Mouse (Mus musculus) heart, postnatal 0 days (tissue): ENCODE data around the gene Smg9. TPM values are rescaled to one million over a fixed set of nuclear protein-coding genes. Genes with fewer than 3 reads are reported as not detected.

Source experiments
- ATAC-seq: fragments of 200-750 bp; cut with Nextera tagmentation; 2 replicates; pipeline ENCODE4 v1.8.0; 2017; ENCODE audit warnings: low read depth, moderate number of reproducible peaks, moderate library complexity; ENCODE audit not compliant: insufficient read depth
- DNase-seq: peaks from one replicate; pipeline ENCODE4 v3.0.0-alpha.2; 2016; ENCODE audit warnings: low spot score
- H3K27ac ChIP-seq: fragments of 300-500 bp; sonication (generic); 2 replicates; pipeline ENCODE4 v1.5.1; 2014; ENCODE audit warnings: low read depth, mild to moderate bottlenecking
- H3K27me3 ChIP-seq: fragments of 300-500 bp; sonication (generic); 2 replicates; pipeline ENCODE4 v1.6.1; 2014; ENCODE audit warnings: low read length, mixed read lengths; ENCODE audit not compliant: control insufficient read depth, insufficient read depth
- H3K36me3 ChIP-seq: fragments of 300-500 bp; sonication (generic); replicated peaks from 2 replicates; pipeline ENCODE4 v1.6.1; 2014; ENCODE audit warnings: low read length, mixed read lengths; ENCODE audit not compliant: control insufficient read depth, insufficient read depth
- H3K4me1 ChIP-seq: fragments of 300-500 bp; sonication (generic); 2 replicates; pipeline ENCODE4 v1.6.1; 2014; ENCODE audit warnings: antibody characterized with exemption; ENCODE audit not compliant: control insufficient read depth, insufficient read depth
- H3K4me2 ChIP-seq: fragments of 300-500 bp; sonication (generic); 2 replicates; pipeline ENCODE4 v1.6.1; 2014; ENCODE audit warnings: low read depth, mild to moderate bottlenecking, low read length, moderate library complexity
- H3K4me3 ChIP-seq: fragments of 300-500 bp; sonication (generic); 2 replicates; pipeline ENCODE4 v1.5.1; 2014; ENCODE audit warnings: low read depth, low read length
- H3K9ac ChIP-seq: fragments of 300-500 bp; sonication (generic); replicated peaks from 2 replicates; pipeline ENCODE4 v1.6.1; 2014; ENCODE audit warnings: low read depth, low read length, mixed read lengths
- H3K9me3 ChIP-seq: fragments of 300-500 bp; sonication (generic); replicated peaks from 2 replicates; pipeline ENCODE4 v1.6.1; 2016; ENCODE audit warnings: low read length; ENCODE audit not compliant: control insufficient read depth
- CTCF ChIP-seq: IDR thresholded peaks from 2 replicates; pipeline ENCODE4 v1.5.1; 2016; ENCODE audit warnings: antibody characterized with exemption, control low read depth, low read depth
- EP300 ChIP-seq: IDR thresholded peaks from 2 replicates; pipeline ENCODE4 v1.6.1; 2016; ENCODE audit warnings: antibody characterized with exemption, low read depth
- WGBS: fragments of 180-500 bp; shearing (Covaris S2); extraction: QIAGEN DNeasy Blood & Tissue Kit; methylation state at CpG from one replicate; pipeline ENCODE4 v1.1.7; 2014; 5-methylcytosine and 5-hydroxymethylcytosine counted together
- polyA plus RNA-seq: library from polyadenylated mRNA; unstranded; fragments of >200 nt; fragmentation: Nextera tagmentation; extraction: Ambion mirVana; gene quantifications from 2 replicates; pipeline ENCODE4 v1.2.1, GENCODE M21; 2015
- total RNA-seq: library from RNA; depleted of rRNA; stranded (reverse); fragments of >200 nt; gene quantifications from 2 replicates; pipeline ENCODE4 v1.2.3, GENCODE M21; 2014; ENCODE audit warnings: low replicate concordance

Smg9 gene
- total and polyA plus RNA-seq, 2 experiments from 2014 or later, result 13.1 to 15.5 TPM

GRCm38 (mm10) chr7:24410831-24411230 is 11.4 kb downstream of the Smg9 start:
- Histone ChIP-seq H3K4me2 (no peak overlapping the region), H3K27me3 (no peaks in the 10 kb centered on the region), H3K27ac (no peak overlapping the region), H3K36me3 (peaks cover 6% of the 10 kb centered on the region), H3K4me3 (no peak overlapping the region), H3K9me3 (no peaks in the 10 kb centered on the region), H3K4me1 (peaks cover 7% of the 10 kb centered on the region), H3K9ac (no peak overlapping the region)
- no peak for TF ChIP-seq EP300
- no peak for TF ChIP-seq CTCF
- 72% methylated on average over 3 of the region's 3 CpGs for WGBS
- DNase-seq (no peak), ATAC-seq (no peak)

- no peak overlapping the region for H3K27ac ChIP-seq
- no peaks in the 10 kb centered on the region for H3K27me3 ChIP-seq
- ATAC-seq (no peak), DNase-seq (no peak)
- no peaks in the 10 kb centered on the region for H3K9me3 ChIP-seq
- 0 out of 2 replicates have a peak, but pooled peaks cover 7% of the 10 kb centered on the region for H3K36me3 ChIP-seq
- TF ChIP-seq EP300, result no peak
- TF ChIP-seq CTCF, result no peak
- WGBS, result 75% methylated on average over 3 of the region's 3 CpGs
- H3K9ac ChIP-seq, result no peak overlapping the region
- peaks cover 7% of the 10 kb centered on the region for H3K4me1 ChIP-seq
- no peak overlapping the region for H3K4me2 ChIP-seq
- H3K4me3 ChIP-seq, result no peak overlapping the region
These were observed 14.2 kb downstream of the Smg9 start for GRCm38 (mm10) chr7:24413630-24414029.

DNA sequence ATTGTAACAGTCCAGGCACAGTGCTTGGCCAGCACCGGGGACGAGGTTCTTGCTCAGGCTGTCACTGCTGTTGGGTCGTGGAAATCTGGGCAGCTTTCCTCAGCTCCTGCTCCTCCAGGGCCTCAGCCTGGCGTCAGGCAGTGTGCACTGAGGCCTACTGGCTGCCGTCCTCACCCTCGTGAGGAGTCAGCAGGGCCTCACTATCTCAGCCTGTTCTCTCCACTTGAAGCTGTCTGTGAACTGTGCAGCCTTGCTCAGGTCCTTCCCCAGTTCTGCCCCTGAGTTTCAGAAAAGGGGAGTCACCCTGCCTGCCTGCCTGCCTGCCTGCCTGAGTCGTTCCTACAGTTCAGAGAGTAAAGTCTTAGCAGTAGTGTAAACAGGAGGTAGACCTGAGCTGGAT is 15.8 kb downstream of the Smg9 start:
- H3K27ac ChIP-seq, result peak overlapping the region; percentile 79
- TF ChIP-seq CTCF (no peak), EP300 (peak; percentile 61; the same call in 1 of the 2 replicates)
- 0 out of 2 replicates have a peak, but pooled peaks cover 10% of the 10 kb centered on the region for H3K36me3 ChIP-seq
- no peak overlapping the region for H3K4me3 ChIP-seq
- WGBS, result 37% methylated on average over 7 of the region's 7 CpGs
- H3K4me1 ChIP-seq, result peaks cover 7% of the 10 kb centered on the region
- H3K4me2 ChIP-seq, result no peak overlapping the region
- no peaks in the 10 kb centered on the region for H3K27me3 ChIP-seq
- no peak for DNase-seq
- no peak overlapping the region for H3K9ac ChIP-seq
- H3K9me3 ChIP-seq, result no peaks in the 10 kb centered on the region
- peak; percentile 87 for ATAC-seq

DNA sequence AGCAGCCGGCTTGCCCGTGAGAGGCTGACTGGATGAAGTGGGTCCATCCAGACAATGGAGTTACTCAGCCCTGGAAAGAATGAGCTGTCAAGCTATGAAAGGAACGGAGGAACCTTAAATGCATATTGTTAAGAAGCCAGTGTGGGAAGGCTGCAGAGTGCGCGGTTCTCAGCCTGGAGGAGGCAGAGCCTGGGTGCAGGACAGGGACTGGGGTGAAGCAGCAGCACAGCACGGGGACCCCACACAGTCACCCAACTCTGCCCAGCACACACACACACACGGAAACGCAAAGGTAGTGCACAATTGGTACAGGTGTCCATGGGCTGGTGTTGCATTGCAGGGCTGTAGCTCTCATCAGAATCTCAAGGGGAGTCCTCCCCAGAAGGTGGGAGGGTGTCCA is 20.2 kb downstream of the Smg9 start:
- H3K27ac ChIP-seq, result no peak overlapping the region
- no peak overlapping the region for H3K9ac ChIP-seq

GRCm38 (mm10) chr7:24421648-24422047 is 22.2 kb downstream of the Smg9 start:
- no peak overlapping the region for H3K27ac ChIP-seq
- no peaks in the 10 kb centered on the region for H3K27me3 ChIP-seq
- peaks cover 9% of the 10 kb centered on the region for H3K4me1 ChIP-seq
- no peak overlapping the region for H3K4me2 ChIP-seq
- H3K36me3 ChIP-seq, result peaks cover 32% of the 10 kb centered on the region
- 51% methylated on average over 7 of the region's 7 CpGs for WGBS
- DNase-seq, result no peak
- H3K4me3 ChIP-seq, result no peak overlapping the region
- TF ChIP-seq EP300 (no peak), CTCF (peak; percentile 21)
- ATAC-seq, result no peak
- H3K9me3 ChIP-seq, result no peaks in the 10 kb centered on the region
- no peak overlapping the region for H3K9ac ChIP-seq

More for the DNA sequence above, 20.2 kb downstream of the Smg9 start:
- H3K4me3 ChIP-seq, result no peak overlapping the region
- TF ChIP-seq EP300 (no peak), CTCF (no peak)
- peaks cover 33% of the 10 kb centered on the region for H3K36me3 ChIP-seq
- no peaks in the 10 kb centered on the region for H3K9me3 ChIP-seq
- DNase-seq, result no peak
- ATAC-seq, result no peak
- 64% methylated on average over 8 of the region's 8 CpGs for WGBS
- H3K4me2 ChIP-seq, result no peak overlapping the region
- H3K4me1 ChIP-seq, result peaks cover 12% of the 10 kb centered on the region
- H3K27me3 ChIP-seq, result no peaks in the 10 kb centered on the region

DNA sequence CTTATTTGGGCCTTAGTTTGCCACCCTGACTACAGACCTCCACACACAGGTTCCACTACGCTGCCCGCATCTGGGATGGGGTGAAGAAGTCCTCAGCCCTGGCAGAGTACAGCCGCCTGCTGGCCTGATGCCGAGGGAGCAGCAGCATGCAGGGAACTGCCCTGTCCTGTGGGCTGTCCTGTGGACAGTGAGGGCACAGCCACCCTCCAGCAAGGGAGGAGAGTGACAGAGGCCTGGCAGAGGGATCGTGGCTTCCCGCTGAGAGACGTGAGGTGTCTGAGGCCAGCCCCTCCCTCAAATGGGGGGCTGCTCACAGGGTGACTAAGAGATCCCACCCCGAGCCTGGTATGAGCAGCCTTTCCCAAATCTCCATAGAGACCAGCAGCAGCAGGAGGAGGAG is 22.8 kb downstream of the Smg9 start:
- Histone ChIP-seq H3K27ac (no peak overlapping the region), H3K27me3 (no peaks in the 10 kb centered on the region), H3K36me3 (peaks cover 26% of the 10 kb centered on the region), H3K4me3 (no peak overlapping the region), H3K4me1 (peaks cover 9% of the 10 kb centered on the region), H3K4me2 (no peak overlapping the region), H3K9ac (no peak overlapping the region), H3K9me3 (no peaks in the 10 kb centered on the region)
- no peak for TF ChIP-seq CTCF
- no peak for DNase-seq
- ATAC-seq, result no peak
- WGBS, result 71% methylated on average over 8 of the region's 8 CpGs
